Mouse (Mus musculus): Measurements from ENCODE around the gene Nt5c1a. TPM values are rescaled to one million over a fixed set of nuclear protein-coding genes. Genes with fewer than 3 reads are reported as not detected.

Nt5c1a gene
- polyA plus RNA-seq, 1 experiment = not detected

- WGBS = 70% methylated on average over 2 of the region's 2 CpGs
- H3K4me1 ChIP-seq (ENCODE audit: control insufficient read depth, insufficient read depth, insufficient read length, low read length) = no peaks in the 10 kb centered on the region
- H3K36me3 ChIP-seq (ENCODE audit: control insufficient read depth, insufficient read depth, low read length) = no peaks in the 10 kb centered on the region
- no peaks in the 10 kb centered on the region; the same call in 1 of the 2 replicates for H3K27me3 ChIP-seq (ENCODE audit: control insufficient read depth, insufficient read depth, low read length)
- TF ChIP-seq CTCF (IDR thresholded peaks at IDR 0.05; ENCODE audit: extremely low read depth, insufficient read length, insufficient replicate concordance, low read depth, low read length) = no peak
- no peak for TF ChIP-seq POLR2A (IDR thresholded peaks at IDR 0.05; ENCODE audit: low read depth, low read length)
- H3K4me3 ChIP-seq (ENCODE audit: low read depth, low read length) = no peak overlapping the region
- no peak overlapping the region for H3K27ac ChIP-seq (ENCODE audit: insufficient read depth, low read depth, low read length)
Observed at GRCm38 (mm10) chr4:123212330-123212729, 11.0 kb downstream of the Nt5c1a start.

DNA sequence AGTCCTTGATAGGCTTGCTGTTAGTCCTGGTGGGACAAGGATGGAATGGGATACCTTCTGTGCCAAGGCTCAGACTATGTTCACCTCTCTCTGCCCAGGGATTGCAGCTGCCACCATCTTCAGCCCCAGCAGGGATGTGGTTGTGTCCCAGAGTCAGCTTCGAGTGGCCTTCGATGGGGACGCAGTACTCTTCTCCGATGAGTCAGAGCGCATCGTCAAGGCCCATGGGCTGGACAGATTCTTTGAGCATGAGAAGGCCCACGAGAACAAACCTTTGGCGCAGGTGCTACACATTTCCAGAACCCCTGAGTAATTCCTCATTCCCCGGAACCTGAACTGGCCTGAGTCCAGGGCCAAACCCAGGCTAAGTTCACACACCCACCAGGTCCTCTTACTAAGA lies 12.7 kb downstream of the Nt5c1a start:
- Histone ChIP-seq H3K36me3 (ENCODE audit: control insufficient read depth, insufficient read depth, low read length) (no peaks in the 10 kb centered on the region), H3K27me3 (ENCODE audit: control insufficient read depth, insufficient read depth, low read length) (no peaks in the 10 kb centered on the region; the same call in 1 of the 2 replicates), H3K27ac (ENCODE audit: insufficient read depth, low read depth, low read length) (no peak overlapping the region), H3K4me3 (ENCODE audit: low read depth, low read length) (no peak overlapping the region), H3K4me1 (ENCODE audit: control insufficient read depth, insufficient read depth, insufficient read length, low read length) (no peaks in the 10 kb centered on the region)
- TF ChIP-seq POLR2A (IDR thresholded peaks at IDR 0.05; ENCODE audit: low read depth, low read length) = no peak
- 77% methylated on average over 9 of the region's 9 CpGs for WGBS

DNA sequence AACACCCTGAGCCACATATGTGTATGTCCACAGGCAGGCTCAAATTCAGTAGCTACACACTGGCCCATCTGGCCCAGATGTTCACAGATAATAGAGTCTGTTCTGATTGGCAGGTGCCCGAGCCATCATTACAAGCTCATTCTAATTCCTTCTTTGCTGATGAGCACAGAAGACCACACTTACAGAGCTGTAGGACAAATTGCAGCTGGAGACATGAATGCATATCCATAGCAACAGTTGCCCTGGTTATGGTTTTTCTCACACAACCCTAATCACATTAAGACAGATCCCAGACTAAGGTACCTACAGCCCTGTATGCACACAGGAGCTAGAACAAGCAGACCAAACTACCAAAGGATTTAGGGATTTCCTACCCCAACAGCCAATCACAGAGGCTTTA lies 14.1 kb downstream of the Nt5c1a start:
- H3K27me3 ChIP-seq (ENCODE audit: control insufficient read depth, insufficient read depth, low read length) = no peaks in the 10 kb centered on the region
- 79% methylated on average over 1 of the region's 1 CpGs for whole genome bisulfite sequencing
- no peak for TF ChIP-seq CTCF (IDR thresholded peaks at IDR 0.05; ENCODE audit: extremely low read depth, insufficient read length, insufficient replicate concordance, low read depth, low read length)
- no peak for TF ChIP-seq POLR2A (IDR thresholded peaks at IDR 0.05; ENCODE audit: low read depth, low read length)
- H3K4me3 ChIP-seq (ENCODE audit: low read depth, low read length) = no peak overlapping the region
- no peak overlapping the region for H3K27ac ChIP-seq (ENCODE audit: insufficient read depth, low read depth, low read length)
- H3K36me3 ChIP-seq (ENCODE audit: control insufficient read depth, insufficient read depth, low read length) = no peaks in the 10 kb centered on the region
- H3K4me1 ChIP-seq (ENCODE audit: control insufficient read depth, insufficient read depth, insufficient read length, low read length) = no peaks in the 10 kb centered on the region

DNA sequence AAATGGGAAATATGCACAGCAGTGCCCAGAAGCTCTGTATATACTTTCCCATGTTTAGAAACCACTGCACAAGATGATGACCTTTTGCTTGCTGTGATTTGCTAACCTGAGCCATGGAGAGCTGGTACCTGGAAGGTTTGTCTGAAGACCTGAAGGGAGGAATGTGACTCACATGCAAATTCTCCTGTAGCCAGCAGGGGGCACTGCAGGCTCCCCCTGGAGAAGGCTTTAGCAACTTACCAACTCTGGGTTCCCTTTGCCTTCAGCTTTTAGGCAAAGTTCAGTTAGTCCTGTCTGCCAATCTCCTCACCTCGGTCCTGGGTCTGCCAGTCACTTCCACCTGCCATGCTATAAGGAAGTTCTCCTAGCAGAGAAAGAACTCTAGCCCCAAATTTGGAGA lies 15.5 kb downstream of the Nt5c1a start:
- Histone ChIP-seq H3K27ac (ENCODE audit: insufficient read depth, low read depth, low read length) (no peak overlapping the region), H3K4me1 (ENCODE audit: control insufficient read depth, insufficient read depth, insufficient read length, low read length) (no peaks in the 10 kb centered on the region), H3K27me3 (ENCODE audit: control insufficient read depth, insufficient read depth, low read length) (no peaks in the 10 kb centered on the region), H3K4me3 (ENCODE audit: low read depth, low read length) (no peak overlapping the region), H3K36me3 (ENCODE audit: control insufficient read depth, insufficient read depth, low read length) (no peaks in the 10 kb centered on the region)
- TF ChIP-seq POLR2A (IDR thresholded peaks at IDR 0.05; ENCODE audit: low read depth, low read length) (no peak), CTCF (IDR thresholded peaks at IDR 0.05; ENCODE audit: extremely low read depth, insufficient read length, insufficient replicate concordance, low read depth, low read length) (peak; percentile 87; the same call in 1 of the 2 replicates)
- 3% methylated on average over 1 of the region's 1 CpGs for WGBS

DNA sequence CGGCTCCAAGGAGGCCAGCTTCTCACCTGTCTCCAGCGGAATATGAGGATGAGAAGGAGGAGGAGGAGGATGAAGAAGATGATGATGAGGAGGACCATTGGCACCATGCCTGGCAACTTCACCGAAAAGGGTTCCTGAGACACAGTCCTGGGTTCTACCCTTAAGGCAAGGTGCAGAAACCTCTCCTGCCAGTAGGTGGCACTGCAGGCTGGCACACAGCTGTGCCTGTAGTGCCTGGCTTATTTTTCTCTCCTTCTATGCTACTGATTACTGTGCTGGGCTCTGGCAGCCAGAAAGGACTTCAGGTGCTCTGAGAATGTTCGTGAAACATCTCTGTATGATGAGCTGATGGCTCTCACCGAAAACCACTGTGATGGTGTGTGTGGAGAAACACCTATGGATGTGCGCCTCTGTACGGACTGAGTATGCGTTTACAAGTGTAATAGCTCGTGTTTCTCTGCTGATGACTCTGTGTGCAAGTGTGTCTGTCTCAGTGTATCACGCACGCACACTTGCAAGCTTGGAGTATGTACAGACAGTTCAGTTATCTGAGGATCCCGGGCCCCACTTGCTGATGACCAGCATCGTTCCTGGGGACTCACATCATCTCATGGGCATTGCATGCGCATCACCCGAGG lies 18.5 kb downstream of the Nt5c1a start:
- H3K36me3 ChIP-seq (ENCODE audit: control insufficient read depth, insufficient read depth, low read length) = no peaks in the 10 kb centered on the region
- no peak overlapping the region for H3K27ac ChIP-seq (ENCODE audit: insufficient read depth, low read depth, low read length)
- H3K4me3 ChIP-seq (ENCODE audit: low read depth, low read length) = no peak overlapping the region
- H3K27me3 ChIP-seq (ENCODE audit: control insufficient read depth, insufficient read depth, low read length) = no peaks in the 10 kb centered on the region
- WGBS = 69% methylated on average over 15 of the region's 15 CpGs
- no peaks in the 10 kb centered on the region for H3K4me1 ChIP-seq (ENCODE audit: control insufficient read depth, insufficient read depth, insufficient read length, low read length)
- TF ChIP-seq CTCF (IDR thresholded peaks at IDR 0.05; ENCODE audit: extremely low read depth, insufficient read length, insufficient replicate concordance, low read depth, low read length) (peak; percentile 88), POLR2A (IDR thresholded peaks at IDR 0.05; ENCODE audit: low read depth, low read length) (no peak)

- 84% methylated on average over 4 of the region's 4 CpGs for WGBS
- Histone ChIP-seq H3K4me1 (ENCODE audit: control insufficient read depth, insufficient read depth, insufficient read length, low read length) (no peaks in the 10 kb centered on the region), H3K36me3 (ENCODE audit: control insufficient read depth, insufficient read depth, low read length) (no peaks in the 10 kb centered on the region), H3K27me3 (ENCODE audit: control insufficient read depth, insufficient read depth, low read length) (no peaks in the 10 kb centered on the region), H3K27ac (ENCODE audit: insufficient read depth, low read depth, low read length) (no peak overlapping the region), H3K4me3 (ENCODE audit: low read depth, low read length) (no peak overlapping the region)
- TF ChIP-seq CTCF (IDR thresholded peaks at IDR 0.05; ENCODE audit: extremely low read depth, insufficient read length, insufficient replicate concordance, low read depth, low read length) (no peak), POLR2A (IDR thresholded peaks at IDR 0.05; ENCODE audit: low read depth, low read length) (no peak)
Observed at GRCm38 (mm10) chr4:123220637-123221036, 19.3 kb downstream of the Nt5c1a start.

- WGBS = 74% methylated on average over 3 of the region's 3 CpGs
- H3K4me3 ChIP-seq (ENCODE audit: low read depth, low read length) = no peak overlapping the region
- H3K36me3 ChIP-seq (ENCODE audit: control insufficient read depth, insufficient read depth, low read length) = no peaks in the 10 kb centered on the region
- no peaks in the 10 kb centered on the region; the same call in 1 of the 2 replicates for H3K4me1 ChIP-seq (ENCODE audit: control insufficient read depth, insufficient read depth, insufficient read length, low read length)
- H3K27ac ChIP-seq (ENCODE audit: insufficient read depth, low read depth, low read length) = no peak overlapping the region
- TF ChIP-seq CTCF (IDR thresholded peaks at IDR 0.05; ENCODE audit: extremely low read depth, insufficient read length, insufficient replicate concordance, low read depth, low read length) (peak; percentile 36; the same call in 1 of the 2 replicates), POLR2A (IDR thresholded peaks at IDR 0.05; ENCODE audit: low read depth, low read length) (no peak)
- H3K27me3 ChIP-seq (ENCODE audit: control insufficient read depth, insufficient read depth, low read length) = no peaks in the 10 kb centered on the region
Observed at GRCm38 (mm10) chr4:123223309-123223708, 22.0 kb downstream of the Nt5c1a start.

Data from small intestine, adult 2 months (tissue).